In genomic region chr5:32239337-32239736, GRCm38 (mm10) we compare ENCODE assay signal across 22 mouse cellular contexts. TPM values are rescaled to one million over a fixed set of nuclear protein-coding genes. Genes with fewer than 3 reads are reported as not detected.
A peak's percentile ranks its signal among the peaks of the same experiment; 100 is the strongest.
DNase-seq lines count a peak whose midpoint lies in the region; ATAC-seq and TF ChIP-seq lines count a peak whose summit lies in the region.
"Had no signal": no experiment of that assay in that cellular context is flagged by ENCODE, and none has a peak within 500 bp of the region (broad histone marks: within the 10 kb centered on the region; RNA-seq: fewer than 3 reads in every experiment).

No protein-coding gene starts in this region.

- H3K4me3 ChIP-seq in G1E (ENCODE audit: low read depth, low read length) = no peak overlapping the region
- H3K4me3 ChIP-seq: embryonic facial prominence, embryonic 13.5 days; forebrain, embryonic 12.5 days; heart, adult 2 months; heart, embryonic 12.5 days; hindbrain, embryonic 15.5 days had no signal

- H3K4me1 ChIP-seq in G1E (ENCODE audit: insufficient read depth, low read depth, low read length) = peaks cover 7% of the 10 kb centered on the region; the same call in 1 of the 2 replicates
- H3K4me1 ChIP-seq: embryonic facial prominence, embryonic 13.5 days; forebrain, embryonic 12.5 days; heart, embryonic 12.5 days; hindbrain, embryonic 15.5 days had no signal

- DNase-seq in heart, adult 11 months = peak; percentile 52
- no peak for DNase-seq in heart, adult 9 months (ENCODE audit: low spot score in 2 of 2)
- DNase-seq in G1E (ENCODE audit: low spot score) = peak; percentile 6
- DNase-seq in c-Kit-positive CD71-negative TER-119-negative erythroid progenitor cells, embryonic 14.5 days (ENCODE audit: low read depth) = peak; percentile 17
- DNase-seq in splenic B cell, adult 2 months (ENCODE audit: low read depth, low spot score) = peak; percentile 33
- no peak for DNase-seq in thymus, postnatal 4 days
- no peak for DNase-seq in frontal cortex, postnatal 10 days (ENCODE audit: low spot score in 2 of 2)
- no peak for DNase-seq in liver
- DNase-seq: adrenal gland, adult 2 months; adrenal gland, postnatal 25 days; cerebellum, adult 11 months; cerebellum, adult 8-10 months; cerebellum, postnatal 14 days; gastrocnemius, postnatal 36 days; heart, adult 2 months had no signal

- no peak for TF ChIP-seq CTCF in G1E (IDR thresholded peaks at IDR 0.05; ENCODE audit: low read depth, low read length)

- no peak for ATAC-seq in G1E (ENCODE audit: extremely low read depth, insufficient number of reproducible peaks, low FRiP score, poor library complexity, severe bottlenecking)
- ATAC-seq: forebrain, embryonic 16.5 days; intestine, postnatal 0 days had no signal

- no peaks in the 10 kb centered on the region for H3K36me3 ChIP-seq in G1E (replicated peaks)
- H3K36me3 ChIP-seq in splenic B cell, adult 2 months (ENCODE audit: control insufficient read depth, insufficient read depth, low read length, poor library complexity, severe bottlenecking) = no peaks in the 10 kb centered on the region
- H3K36me3 ChIP-seq: embryonic facial prominence, embryonic 13.5 days; forebrain, embryonic 12.5 days; heart, embryonic 12.5 days; hindbrain, embryonic 15.5 days had no signal

- H3K9me3 ChIP-seq in G1E (replicated peaks) = no peaks in the 10 kb centered on the region
- H3K9me3 ChIP-seq: embryonic facial prominence, embryonic 13.5 days; forebrain, embryonic 12.5 days; heart, embryonic 12.5 days; hindbrain, embryonic 15.5 days had no signal

- H3K27me3 ChIP-seq in G1E (ENCODE audit: insufficient read depth, low read length) = peaks cover 11% of the 10 kb centered on the region
- H3K27me3 ChIP-seq in splenic B cell, adult 2 months (ENCODE audit: control insufficient read depth, insufficient read depth, low read length, poor library complexity, severe bottlenecking) = no peaks in the 10 kb centered on the region
- H3K27me3 ChIP-seq: embryonic facial prominence, embryonic 13.5 days; forebrain, embryonic 12.5 days; heart, embryonic 12.5 days; hindbrain, embryonic 15.5 days had no signal

RNA-seq across cellular contexts. Expression of gene Plb1, which starts 6.8 kb away (rescaled TPM):
- 0.49 TPM in 1 of 2 replicates, not detected in the other for total RNA-seq in G1E (2014; fragmentation: Nextera tagmentation)
- 0.17 and 0.27 TPM in 2 replicates for total RNA-seq in G1E (2017)
- polyA plus RNA-seq in G1E (2012) = not detected in 2 replicates
- total RNA-seq: adrenal gland, adult 2 months; adrenal gland, postnatal 25 days had no signal
- polyA plus RNA-seq: hindbrain, embryonic 11.5 days; hindbrain, embryonic 15.5 days had no signal

Comparison
In these comparisons a context has a peak if more than half of its experiments do, and no peak if none do; other contexts are left out.
1. DNase-seq: peak in heart, adult 11 months (single experiment), G1E (single experiment), c-Kit-positive CD71-negative TER-119-negative erythroid progenitor cells, embryonic 14.5 days (single experiment) and splenic B cell, adult 2 months (single experiment); none in heart, adult 9 months (0 of 2), thymus, postnatal 4 days (single experiment), frontal cortex, postnatal 10 days (0 of 2) and liver (single experiment).